Mouse (Mus musculus): ENCODE results near the gene Thap7.
A peak's percentile ranks its signal among the peaks of the same experiment; 100 is the strongest.
"Not testable (repeated sequence)": the region's sequence is repeated elsewhere in the genome, so short reads cannot be mapped to it uniquely, and the experiment has no call there.

The Thap7 gene

DNA sequence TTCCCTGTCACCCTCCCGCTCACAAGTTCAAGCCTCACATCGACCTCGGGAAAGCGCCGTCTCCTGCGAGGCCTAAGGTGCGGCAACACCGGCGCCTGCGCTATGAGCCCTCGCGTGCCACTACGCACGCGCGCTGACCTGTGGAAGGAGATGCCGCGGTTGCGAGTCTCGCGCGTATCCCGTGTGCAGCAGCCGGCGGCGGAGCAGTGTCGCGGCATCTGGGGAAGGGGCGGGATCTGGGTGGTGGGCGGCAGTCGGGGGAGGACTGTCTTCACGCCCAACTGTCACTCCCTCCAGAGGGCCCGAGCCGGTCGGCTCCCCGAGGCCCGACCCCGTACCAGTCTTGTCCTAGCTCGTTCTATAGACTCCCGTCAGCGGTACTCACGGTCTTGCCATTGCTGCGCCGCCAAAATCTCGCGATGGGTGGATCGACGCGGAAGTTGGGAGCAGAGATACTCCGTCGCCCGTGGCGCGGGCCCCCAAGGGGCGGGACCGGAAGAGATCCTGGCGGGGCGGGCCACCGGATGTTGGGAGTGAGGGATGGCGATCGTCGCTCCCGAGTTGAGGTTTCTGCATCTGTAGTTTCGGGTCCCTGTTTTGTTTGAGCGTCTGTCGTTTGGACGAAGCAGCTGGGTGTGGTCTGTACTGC lies at the start of gene Thap7:
Thap7 (minus strand) TSS at position 497 of the 649 bp plus-strand sequence.
- peak; percentile 95 for DNase-seq (ENCODE audit: low read depth, low spot score)

DNA sequence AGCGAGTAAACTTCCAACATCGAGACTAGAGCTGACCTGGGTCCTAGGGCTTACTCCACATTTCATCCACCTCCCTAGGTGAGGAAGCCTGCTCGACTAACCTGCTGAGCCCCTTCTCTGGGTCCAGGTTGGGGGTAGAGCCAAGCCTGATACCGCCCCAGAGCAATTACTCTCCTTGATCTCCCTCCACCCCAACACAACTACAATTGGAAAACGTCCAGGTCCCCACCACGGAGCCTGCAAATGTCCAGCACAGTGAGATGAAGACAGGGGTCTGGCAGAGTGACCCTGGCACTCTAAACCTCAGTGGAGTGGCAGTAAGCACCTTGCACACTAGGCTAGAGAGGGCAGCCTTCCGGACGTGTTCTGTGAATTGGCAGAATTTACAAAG lies 45.9 kb upstream of the Thap7 start:
- DNase-seq (ENCODE audit: low read depth, low spot score): no peak

- peak; percentile 30 for DNase-seq (ENCODE audit: low read depth, low spot score)
Measured at GRCm38 (mm10) chr16:17575870-17576824, 45.2 kb upstream of the Thap7 start.

DNA sequence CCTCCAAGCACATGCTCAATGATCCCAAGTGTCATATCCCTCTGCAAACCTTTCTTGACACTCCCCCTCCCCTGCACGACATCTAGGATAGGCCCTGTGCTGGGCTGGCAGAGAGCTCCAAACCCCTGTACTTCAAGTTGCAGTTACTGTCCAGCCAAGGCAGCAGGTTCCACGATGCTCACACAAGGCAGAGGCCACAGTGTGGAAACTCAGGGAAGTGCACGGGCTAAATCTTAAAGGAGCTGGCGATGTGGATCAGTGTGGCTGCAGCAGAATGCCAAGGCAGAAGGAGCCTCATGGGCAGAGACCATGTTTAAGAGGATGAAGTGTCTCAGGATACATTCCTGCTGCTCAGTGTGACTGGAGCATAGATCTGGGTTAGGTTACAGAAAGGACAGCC lies 35.2 kb upstream of the Thap7 start:
- DNase-seq (ENCODE audit: low read depth, low spot score): no peak

DNA sequence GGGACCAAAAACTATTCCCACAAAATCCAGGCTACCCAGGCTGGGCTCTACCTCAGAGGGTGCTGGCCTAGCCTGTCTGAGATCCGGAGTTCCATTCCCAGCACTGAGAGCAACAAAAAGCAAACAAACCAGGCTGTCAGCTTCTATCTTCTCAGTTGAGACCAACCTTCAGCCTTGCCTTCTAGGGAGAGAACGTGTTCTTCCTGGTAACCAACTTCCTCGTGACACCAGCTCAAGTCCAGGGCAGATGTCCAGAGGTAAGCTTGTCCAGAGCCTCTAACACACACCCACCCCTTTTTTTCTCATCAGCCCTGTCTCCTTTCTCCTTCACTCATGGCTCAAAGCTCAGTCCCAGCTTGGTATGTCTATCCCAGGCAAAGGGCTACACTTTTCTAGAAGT lies 33.8 kb upstream of the Thap7 start:
- DNase-seq (ENCODE audit: low read depth, low spot score): no peak

GRCm38 (mm10) chr16:17564221-17564620 lies 33.3 kb upstream of the Thap7 start:
- no peak for DNase-seq (ENCODE audit: low read depth, low spot score)

DNA sequence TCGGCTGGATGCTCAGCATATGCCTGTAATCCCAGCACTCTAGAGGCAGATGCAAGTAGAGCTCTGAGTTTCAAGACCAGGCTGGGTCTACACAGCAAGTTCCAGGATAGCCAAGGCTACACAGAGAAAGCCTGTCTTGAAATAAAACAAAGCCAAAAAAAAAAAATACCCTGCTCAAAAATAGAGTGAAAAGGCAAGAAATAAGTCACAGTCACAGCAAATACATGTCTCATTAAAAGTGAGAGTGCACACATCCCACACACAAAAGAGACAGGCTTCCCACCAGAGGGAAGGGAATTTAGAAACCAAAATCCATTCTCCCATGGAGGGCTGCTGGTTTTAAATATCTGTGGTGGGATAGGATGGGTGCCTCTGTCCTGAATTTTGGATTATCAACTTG lies 32.6 kb upstream of the Thap7 start:
- no peak for DNase-seq (ENCODE audit: low read depth, low spot score)

GRCm38 (mm10) chr16:17561751-17562208 lies 30.8 kb upstream of the Thap7 start, which contains the start of gene P2rx6:
Gene P2rx6, plus strand, starts transcription at chr16:17561885.
- no peak for DNase-seq (ENCODE audit: low read depth, low spot score)

DNA sequence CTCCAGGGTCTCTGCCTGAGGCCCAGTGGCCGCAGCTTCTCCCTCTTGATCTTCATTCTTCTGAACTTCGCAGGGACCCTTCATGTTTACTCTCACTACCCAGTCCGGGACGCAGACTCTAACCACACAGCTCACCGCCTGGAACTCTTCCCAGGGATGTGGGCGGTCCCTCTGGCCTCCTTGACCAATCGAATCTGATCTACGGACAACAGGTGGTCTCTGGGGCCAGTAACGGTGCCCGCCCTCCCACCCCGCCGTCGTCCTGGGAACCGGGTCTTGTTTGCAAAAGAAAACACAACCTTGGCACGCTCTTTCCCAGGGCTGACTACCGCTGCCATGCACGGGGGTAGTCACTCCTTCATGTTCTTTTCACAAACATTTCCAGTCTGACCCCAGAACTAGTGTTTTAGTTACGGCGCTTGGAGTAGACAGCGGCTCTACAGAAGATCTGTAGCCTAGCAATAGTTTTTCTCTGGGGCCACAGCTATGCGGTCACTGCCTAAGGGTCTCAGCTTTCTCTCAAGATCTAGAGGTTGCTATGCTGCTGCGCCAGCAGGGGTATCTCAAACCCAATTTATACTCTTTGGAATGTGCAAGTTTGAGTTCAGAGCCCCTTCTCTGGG lies 30.3 kb upstream of the Thap7 start, which contains the start of gene Lrrc74b:
Lrrc74b (minus strand) TSS at position 120 of the 623 bp plus-strand sequence.
- DNase-seq (ENCODE audit: low read depth, low spot score): no peak

- no peak for DNase-seq (ENCODE audit: low read depth, low spot score)
Measured at GRCm38 (mm10) chr16:17559396-17560027, 28.6 kb upstream of the Thap7 start.

DNA sequence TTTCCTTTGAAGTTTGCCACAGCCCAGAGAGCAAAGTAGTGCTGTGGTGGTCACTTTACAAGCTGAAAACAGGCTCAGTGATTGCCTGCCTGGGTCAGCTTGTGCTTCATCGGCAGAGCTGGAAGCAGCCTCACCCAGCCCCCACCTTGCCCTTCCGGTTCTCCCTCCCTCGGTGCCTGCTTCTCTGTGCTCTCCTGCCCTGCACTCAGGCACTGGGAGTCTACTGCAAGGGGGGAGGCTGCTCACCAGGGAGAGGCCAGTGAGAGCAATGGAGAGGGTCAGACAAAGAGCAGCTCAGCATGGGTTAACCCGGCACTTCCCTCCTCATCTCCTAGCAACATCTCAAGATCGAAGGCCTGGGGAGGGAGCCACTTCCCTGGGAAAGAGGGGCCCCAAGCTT lies 27.9 kb upstream of the Thap7 start:
- DNase-seq (ENCODE audit: low read depth, low spot score): no peak

DNA sequence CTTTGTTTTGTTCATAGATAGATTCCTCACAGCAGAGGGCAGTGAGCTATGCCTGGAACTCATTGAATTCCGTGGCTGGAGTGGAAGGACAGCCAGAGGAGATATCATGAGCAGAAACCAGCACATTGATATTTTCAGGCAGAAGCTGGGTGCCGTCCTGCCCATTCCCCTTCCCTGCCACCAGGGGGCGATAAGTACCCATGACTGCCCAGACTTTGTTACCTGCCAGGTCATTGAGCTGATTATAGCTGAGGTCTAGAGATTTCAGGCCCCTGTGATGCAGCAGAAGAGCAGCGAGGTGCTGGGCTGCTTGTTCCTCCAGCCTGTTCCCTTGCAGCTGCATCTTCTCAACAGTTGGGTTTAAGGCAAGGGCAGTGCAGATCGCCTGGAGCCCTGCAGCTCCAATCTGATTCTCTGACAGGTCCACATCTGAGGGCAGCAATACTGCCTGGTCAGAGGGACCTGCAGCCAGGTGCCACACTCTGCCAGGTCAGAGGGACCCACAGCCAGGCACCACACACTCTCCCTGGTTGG lies 27.1 kb upstream of the Thap7 start:
- DNase-seq (ENCODE audit: low read depth, low spot score): peak; percentile 74

- DNase-seq (ENCODE audit: low read depth, low spot score): no peak
Measured at GRCm38 (mm10) chr16:17556907-17557306, 26.0 kb upstream of the Thap7 start.

DNA sequence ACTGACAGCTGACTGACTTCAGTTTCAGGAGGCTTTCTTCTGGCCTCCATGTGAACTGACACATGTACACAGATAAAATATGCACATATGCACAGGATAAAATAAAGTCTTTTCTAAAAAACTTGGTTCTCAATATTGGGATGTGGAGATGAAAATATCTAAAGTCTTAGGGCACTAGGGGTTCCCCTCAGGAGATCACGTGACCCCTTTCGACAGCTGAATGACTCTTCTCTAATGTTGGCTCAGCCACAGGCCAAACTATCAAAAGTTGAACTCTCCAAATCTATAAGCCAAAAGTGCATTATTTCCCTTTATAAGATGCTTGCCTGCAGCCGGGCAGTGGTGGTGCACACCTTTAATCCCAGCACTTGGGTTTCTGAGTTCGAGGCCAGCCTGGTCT lies 25.2 kb upstream of the Thap7 start:
- DNase-seq (ENCODE audit: low read depth, low spot score): no peak

- not testable (repeated sequence) for DNase-seq (ENCODE audit: low read depth, low spot score)
Measured at GRCm38 (mm10) chr16:17554702-17555101, 23.8 kb upstream of the Thap7 start.

DNA sequence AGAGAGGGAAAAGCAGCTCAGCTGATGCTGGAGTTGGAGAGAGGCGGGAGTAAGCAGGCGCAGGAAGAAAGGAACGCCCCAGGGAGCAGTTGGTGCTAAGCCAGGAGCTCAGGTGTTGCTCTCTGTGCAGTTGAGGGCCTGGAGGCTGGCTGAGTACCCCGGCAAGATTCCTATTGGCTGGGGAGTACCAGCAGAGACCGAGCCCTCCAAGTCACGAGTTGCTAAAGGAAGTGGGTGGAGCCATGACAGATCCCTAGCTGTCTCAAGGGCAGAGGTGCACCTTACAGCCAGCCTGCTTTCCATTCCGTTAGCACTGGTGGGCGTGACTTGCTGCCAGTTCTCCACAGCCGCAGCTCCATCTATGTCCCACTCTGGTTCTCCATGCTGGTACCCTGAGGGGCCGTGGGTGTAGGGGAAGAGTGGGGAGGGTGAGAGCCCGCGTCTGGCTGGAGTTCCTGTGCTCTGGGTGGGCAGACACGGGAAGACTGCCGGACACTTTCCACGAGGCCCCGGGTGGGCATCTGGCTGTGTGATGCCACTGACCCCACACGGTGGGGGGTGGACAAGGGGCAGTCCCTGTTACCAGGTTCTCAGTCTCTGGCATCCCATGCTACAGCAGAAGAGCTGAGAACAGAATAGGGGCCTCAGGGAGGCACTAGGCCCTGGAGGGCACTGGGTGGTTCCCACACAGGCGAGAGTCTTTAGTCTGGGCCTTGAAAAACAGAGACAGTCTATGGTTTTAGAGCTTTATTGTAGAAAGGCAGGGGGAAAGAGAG lies 23.2 kb upstream of the Thap7 start:
- DNase-seq (ENCODE audit: low read depth, low spot score): no peak

DNA sequence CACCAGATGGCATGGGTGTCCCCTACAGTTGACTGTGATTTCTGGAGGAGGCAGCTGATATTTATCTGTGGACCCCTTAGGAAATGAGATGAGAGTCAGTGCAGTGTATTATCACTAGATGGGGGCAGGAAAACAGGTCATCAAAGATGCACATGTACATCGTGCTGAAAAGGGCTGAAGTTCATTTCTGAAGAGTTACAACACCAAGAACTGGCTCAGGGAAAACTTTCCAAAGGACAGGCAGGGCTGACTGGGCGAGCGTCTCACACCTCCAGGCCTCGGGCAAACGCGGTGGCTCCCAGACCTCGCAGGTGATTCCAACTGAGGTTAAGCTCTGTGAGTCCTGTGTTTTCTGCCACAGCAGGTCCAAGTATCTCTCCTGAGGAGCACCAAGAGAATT lies 21.9 kb upstream of the Thap7 start:
- no peak for DNase-seq (ENCODE audit: low read depth, low spot score)

- no peak for DNase-seq (ENCODE audit: low read depth, low spot score)
Measured at GRCm38 (mm10) chr16:17542632-17543031, 11.7 kb upstream of the Thap7 start.

- no peak for DNase-seq (ENCODE audit: low read depth, low spot score)
Measured at GRCm38 (mm10) chr16:17536584-17536983, 5.6 kb upstream of the Thap7 start.

DNA sequence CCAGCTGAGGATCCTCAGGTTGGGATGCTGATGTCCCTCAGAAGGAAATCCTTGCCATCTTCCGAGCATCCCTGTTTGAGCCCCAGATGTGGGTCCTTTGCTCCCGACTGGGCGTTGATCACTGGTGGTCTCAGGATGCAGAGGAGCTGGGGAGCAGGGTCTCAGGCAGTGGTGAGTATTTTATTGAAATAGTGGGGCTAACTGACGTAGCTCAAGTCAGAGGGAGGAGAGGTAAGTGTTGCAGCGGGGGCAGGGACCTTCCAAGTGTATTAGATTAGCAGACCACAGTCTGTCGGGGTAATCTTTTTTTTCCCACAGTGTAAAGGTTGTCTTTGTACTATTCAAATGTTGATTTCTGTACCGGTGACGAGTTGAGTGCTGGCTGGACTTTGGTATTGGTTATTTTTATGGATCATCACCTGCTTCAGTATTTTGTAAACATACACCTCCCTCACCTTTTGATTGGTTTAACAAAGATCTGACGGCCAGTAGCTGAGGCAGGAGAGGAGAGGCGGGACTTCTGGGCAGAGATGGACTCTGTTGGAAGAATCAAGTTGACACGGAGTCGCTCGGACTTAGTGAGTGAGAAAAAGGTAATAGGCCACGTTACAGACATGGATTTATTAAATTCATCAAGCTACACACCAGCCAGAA lies 1.9 kb upstream of the Thap7 start:
- no peak for DNase-seq (ENCODE audit: low read depth, low spot score)

Measured in retina, postnatal 7 days (tissue).